Mouse (Mus musculus) cerebellum, adult (tissue): Measurements from ENCODE around the gene Acd.

ENCODE experiments used
- ATAC-seq: cut with Nextera tagmentation; 2 replicates; pipeline ENCODE4 v1.9.2; 2017; ENCODE audit warnings: mild to moderate bottlenecking, moderate library complexity, mixed read lengths; ENCODE audit not compliant: insufficient number of reproducible peaks, low FRiP score, low TSS enrichment

Gene Acd

GRCm38 (mm10) chr8:105702731-105703415 lies 2.0 kb upstream of the Acd start:
- ATAC-seq = no peak

- 0 out of 2 replicates have a peak, but pooled peaks have one; percentile 1 for ATAC-seq
These were observed 1.1 kb upstream of the Acd start for GRCm38 (mm10) chr8:105702001-105702401.

GRCm38 (mm10) chr8:105700566-105700965 lies 336 bp downstream of the Acd start:
- ATAC-seq = 0 out of 2 replicates have a peak, but pooled peaks have one; percentile 5

GRCm38 (mm10) chr8:105699488-105700215 lies 1.2 kb downstream of the Acd start:
- no peak for ATAC-seq

- ATAC-seq = no peak
These were observed 2.2 kb downstream of the Acd start for GRCm38 (mm10) chr8:105698734-105699133.

GRCm38 (mm10) chr8:105697196-105697780 lies 3.6 kb downstream of the Acd start:
- ATAC-seq = no peak

GRCm38 (mm10) chr8:105695080-105695780 lies 5.7 kb downstream of the Acd start:
- no peak for ATAC-seq

GRCm38 (mm10) chr8:105694051-105694799 lies 6.7 kb downstream of the Acd start:
- ATAC-seq = peak; percentile 43; the same call in 1 of the 2 replicates

- peak; percentile 47 for ATAC-seq
These were observed 7.3 kb downstream of the Acd start for GRCm38 (mm10) chr8:105693648-105694047.

GRCm38 (mm10) chr8:105692449-105693182 lies 8.3 kb downstream of the Acd start:
- no peak for ATAC-seq

- ATAC-seq = no peak
These were observed 9.9 kb downstream of the Acd start for GRCm38 (mm10) chr8:105690978-105691377.

- no peak for ATAC-seq
These were observed 10.9 kb downstream of the Acd start for GRCm38 (mm10) chr8:105689983-105690360.

GRCm38 (mm10) chr8:105689256-105689982 lies 11.5 kb downstream of the Acd start:
- ATAC-seq = no peak

- ATAC-seq = no peak
These were observed 12.6 kb downstream of the Acd start for GRCm38 (mm10) chr8:105688242-105688752.

GRCm38 (mm10) chr8:105687512-105687911 lies 13.4 kb downstream of the Acd start:
- no peak for ATAC-seq

GRCm38 (mm10) chr8:105686551-105686950 lies 14.4 kb downstream of the Acd start:
- ATAC-seq = no peak

GRCm38 (mm10) chr8:105685796-105686308 lies 15.1 kb downstream of the Acd start, which contains the start of gene Carmil2:
Gene Carmil2, plus strand, starts transcription at chr8:105686274.
- no peak for ATAC-seq

GRCm38 (mm10) chr8:105685325-105685724 lies 15.6 kb downstream of the Acd start:
- ATAC-seq = no peak
